Mouse (Mus musculus) telencephalon, adult 2 months (tissue): ENCODE results near the gene Defb45.
A peak's percentile ranks its signal among the peaks of the same experiment; 100 is the strongest.

Experiments used
- DNase-seq: peaks from one replicate; pipeline ENCODE4 v3.0.0-alpha.2; 2011; ENCODE audit warnings: low read depth, low spot score

The Defb45 gene

DNA sequence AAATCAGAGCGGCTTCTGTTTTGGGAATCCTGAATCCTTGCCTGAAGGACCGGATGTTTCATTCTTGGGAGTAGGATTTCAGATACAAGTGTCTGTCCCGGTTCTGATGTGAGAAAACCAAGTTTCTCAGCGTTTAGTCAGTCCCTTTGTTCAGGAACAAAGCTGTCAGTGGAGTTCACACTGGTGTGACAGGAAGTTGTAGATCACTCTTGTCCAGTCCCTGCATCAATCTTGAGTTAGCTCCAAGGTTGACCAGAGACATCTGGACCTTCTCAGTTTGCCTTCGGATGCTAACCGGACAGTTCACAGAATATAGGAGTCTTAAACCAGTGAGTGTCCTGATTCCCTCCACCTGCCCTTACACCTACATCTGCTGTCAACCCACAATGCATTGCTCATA is 8.5 kb upstream of the Defb45 start:
- no peak for DNase-seq

DNA sequence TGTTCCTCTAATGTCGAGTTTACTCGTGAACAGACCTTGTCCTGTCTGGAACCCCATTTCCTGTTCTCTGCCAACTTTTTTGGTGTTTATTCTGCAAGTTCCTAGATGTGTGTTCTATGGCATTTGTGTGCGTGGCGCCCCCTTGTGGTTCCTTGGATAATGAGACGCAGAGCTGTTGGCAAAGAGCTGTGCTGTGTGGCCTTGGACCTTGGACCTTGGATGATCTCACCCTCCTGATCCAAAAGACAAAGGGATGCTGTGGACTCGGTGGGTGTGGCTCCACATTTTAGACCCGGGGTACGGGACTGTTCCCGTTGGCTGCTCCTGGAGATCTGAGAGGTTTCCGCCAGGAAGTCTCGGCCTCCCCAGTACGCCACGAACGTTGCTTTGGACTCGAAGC is 4.9 kb upstream of the Defb45 start, which contains the start of gene Defb36:
Defb36 (plus strand) TSS at position 271 of the 400 bp plus-strand sequence.
- no peak for DNase-seq

DNA sequence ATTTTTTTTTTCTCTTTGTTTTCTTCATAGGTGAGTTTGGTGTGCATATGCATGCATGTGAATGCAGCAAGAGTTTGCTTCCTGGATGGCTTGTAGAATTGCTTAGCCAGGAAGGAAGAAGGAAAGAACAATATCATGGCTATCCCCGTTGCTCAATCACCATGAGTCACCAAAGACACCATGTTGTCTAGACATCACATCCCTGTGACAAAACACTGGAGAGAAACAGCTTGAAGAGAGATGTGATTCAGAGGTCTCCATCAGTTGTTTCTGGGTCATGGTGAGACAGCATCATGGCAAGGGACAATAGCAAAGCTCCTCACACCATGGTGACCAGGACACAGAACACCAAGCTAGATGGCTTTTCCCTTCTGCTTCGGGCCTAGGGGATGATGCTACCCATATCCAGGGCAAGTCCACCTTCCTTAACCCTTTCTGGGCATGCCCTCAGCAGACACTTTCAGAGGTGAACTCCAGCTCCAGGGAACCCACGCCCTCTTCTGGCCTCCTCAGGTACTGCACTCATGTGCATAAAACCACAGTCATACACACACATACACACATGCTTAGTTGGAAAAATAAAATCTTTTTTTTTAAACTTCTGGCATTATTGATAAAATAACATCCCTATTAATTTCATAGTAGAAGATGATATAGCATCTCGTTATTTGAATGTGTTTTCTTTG is 2.2 kb upstream of the Defb45 start:
- DNase-seq, result no peak

DNA sequence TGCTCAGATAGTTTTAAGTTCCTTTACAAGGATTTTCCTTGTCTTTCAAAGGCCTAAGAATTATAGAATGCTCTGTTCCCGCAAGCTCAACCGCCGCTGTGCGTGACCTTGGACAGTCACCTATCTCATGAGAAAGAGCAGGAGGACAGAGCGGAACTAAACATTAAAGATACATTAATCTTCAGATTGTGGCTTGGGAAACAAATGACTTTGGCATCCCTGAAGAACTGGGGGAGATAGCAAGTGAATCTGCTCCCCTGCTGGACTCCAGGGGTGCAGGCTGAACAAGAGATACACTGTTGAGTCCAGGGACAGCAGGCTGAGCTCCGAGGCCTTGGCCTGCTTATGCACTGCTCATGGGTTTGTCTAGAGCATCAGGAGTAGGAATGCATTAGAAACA is 877 bp upstream of the Defb45 start:
- DNase-seq, result no peak

DNA sequence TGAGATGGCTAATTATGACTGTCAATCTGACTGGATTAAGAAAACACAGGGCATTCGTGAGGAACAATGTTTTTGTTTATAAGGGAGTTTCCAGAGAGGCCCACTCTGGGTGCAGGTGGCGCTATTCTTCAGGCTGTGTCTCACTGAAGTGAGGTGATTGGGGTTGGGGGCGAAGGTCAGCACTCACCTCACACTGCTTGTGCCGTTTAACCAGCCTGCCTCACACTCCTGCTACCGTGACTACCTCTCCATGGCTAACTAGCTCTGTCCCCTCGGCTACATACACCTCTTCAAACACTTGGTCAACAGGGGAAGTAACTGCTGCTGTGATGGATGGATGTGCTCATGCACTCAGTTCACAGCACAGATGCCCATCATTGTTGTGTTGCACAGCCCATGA is 10.2 kb downstream of the Defb45 start:
- DNase-seq, result no peak

DNA sequence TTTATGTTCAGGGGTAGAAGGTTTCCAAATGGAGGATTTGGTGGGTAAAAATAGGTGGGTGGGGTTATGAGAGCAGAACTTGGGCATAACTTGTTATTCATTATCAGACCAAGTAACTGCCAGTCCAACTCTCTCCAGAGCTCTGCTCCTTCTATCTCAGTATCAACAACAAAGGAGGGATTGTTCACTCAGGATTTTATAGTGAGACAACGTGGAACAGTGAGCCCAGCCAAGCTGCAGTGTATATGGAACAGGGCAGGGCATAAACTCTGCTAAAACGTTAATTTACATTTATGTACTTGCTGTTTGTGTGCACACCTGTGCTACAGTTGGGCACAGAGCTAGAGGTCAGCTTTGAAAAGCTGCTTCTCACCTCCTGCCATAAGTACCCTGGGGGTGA is 10.7 kb downstream of the Defb45 start:
- DNase-seq, result no peak

DNA sequence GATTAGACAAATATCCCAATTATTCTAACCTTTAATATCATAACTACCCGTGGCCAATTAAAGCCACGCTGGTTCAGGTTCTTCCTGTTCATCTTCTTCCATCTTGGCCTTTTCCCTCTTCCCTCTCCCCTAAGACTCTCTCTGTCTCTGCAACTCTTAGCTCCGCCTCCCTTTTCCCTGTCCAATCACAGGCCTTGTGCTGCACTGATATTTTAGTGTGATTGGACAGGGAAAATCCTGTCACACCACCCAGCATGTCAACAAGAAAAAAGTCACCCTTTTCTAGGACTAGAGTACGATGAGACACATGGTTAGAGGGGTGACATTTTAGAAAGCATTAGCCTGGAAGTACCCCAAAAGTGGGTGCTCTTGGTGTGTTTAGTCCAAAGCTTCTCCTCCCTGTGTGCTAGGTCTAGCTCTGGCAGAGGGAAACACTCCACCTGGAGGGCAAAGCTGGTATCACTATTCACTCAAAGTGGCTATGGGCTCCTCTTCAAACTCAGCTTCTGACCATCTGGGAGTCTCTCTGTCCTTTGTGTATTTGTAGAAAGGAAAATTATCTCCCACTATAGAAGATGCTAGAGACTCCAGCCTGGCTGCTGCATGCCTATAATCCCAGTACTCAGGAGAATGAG is 12.2 kb downstream of the Defb45 start:
- DNase-seq, result no peak

DNA sequence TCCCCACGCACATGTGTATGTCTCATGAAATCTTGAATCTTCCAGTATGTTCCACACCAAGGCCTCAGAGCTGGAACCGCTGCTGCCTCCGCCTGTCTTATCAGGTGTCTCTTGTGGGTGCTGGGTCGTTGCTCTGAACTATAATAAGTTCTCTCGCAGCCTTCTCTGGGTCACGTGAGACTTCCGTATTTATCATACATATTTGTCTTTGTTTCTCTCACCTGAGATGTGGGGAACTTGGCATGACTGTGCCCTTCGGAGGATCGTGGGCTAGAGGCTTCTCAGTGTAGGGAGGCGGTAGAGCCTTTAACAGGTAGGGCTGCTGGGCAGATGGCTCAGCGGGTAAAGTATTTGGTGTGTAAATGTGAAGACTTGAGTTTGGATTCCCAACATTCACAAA is 18.6 kb downstream of the Defb45 start:
- DNase-seq, result no peak

DNA sequence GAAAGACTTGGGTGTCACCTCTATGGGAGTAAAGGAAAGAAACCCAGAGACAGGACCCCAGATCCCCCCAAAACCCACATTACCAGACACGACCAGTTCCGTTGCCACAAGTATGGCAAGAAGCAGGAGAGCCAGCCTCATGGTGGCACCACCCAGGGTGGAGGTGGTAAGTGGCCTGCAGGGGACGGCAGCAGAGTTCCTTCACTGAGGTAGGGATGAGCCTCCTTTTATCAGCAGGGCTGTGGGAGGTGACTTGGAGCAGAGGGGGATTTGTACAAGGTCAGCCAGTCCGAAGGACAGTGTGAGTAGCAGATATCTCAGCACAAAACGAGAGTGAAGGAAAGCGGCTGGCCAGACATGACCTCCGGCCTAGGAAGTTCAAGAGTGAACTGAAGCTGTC is 19.1 kb downstream of the Defb45 start, which contains the start of gene Defb19:
Defb19 (minus strand) TSS at position 206 of the 400 bp plus-strand sequence.
- DNase-seq, result no peak

DNA sequence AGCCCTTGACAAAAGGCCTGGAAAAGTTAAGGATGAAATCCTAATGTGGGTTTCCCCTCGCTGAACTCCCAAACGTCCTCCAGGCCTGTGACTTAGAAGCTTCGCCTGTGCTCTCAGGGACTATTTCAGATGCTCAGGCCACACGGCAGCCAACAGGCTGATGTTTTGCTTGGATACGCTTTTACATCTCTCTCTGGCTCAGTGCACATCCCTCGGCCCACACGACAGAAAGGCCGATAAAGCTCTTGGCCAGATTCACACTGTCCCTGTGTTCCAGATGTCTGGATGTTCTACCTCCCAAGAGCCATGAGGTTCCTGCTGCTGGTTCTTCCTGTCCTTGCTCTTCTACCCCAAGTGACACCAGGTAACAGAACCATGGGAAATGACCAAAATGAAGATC is 25.7 kb downstream of the Defb45 start:
- DNase-seq, result no peak

DNA sequence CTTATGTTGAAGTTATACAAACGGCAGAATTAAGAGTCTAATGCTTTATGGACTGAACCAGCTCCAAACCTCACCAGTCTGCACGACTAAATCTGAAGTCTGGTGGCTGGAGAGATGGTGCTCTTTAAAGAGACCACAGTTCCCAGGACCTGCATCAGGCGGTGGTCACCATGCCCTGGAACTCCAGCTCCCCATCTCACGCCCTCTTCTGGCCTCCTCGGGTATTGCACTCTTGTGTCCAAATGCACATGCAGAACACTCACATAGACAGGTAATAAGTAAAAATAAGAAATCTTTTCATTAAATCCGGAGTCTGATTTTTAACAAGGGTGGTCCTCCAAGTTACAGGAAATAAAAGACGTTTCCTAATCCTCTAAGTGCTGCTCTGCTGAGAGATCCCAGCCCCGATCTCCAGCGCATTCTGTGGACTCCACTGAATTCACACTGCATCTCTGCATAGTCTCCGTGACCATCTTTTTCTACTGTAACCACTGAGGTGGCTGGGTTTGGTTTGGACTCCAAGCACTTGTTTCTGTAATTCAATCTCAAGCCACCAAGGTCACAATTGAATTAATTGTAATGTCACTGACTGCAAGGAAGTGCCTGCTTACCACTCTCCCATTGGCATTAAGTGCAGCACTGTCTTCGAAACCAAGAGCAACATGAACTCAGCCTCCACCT is 26.9 kb downstream of the Defb45 start, which contains the start of gene Defb21:
Defb21 (plus strand) TSS at position 631 of the 681 bp plus-strand sequence.
- no peak for DNase-seq

DNA sequence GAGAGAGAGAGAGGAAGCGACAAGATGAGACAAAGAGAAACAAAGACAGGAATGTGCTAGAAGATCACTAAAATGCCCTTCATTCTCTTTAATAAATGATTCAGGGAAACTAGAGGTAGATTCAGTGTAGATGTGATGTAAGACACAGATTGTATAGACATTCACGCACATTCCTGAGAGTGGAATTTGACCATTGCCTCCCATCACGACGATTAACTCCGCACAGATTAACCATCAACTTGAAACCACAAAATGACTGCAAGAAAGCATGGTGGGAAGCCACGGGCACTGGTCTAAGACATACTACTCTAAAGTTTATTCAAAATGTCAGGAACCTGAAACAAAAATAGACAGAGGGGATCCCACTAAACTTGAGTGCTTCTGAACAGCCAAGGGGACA is 28.9 kb downstream of the Defb45 start:
- DNase-seq, result no peak

DNA sequence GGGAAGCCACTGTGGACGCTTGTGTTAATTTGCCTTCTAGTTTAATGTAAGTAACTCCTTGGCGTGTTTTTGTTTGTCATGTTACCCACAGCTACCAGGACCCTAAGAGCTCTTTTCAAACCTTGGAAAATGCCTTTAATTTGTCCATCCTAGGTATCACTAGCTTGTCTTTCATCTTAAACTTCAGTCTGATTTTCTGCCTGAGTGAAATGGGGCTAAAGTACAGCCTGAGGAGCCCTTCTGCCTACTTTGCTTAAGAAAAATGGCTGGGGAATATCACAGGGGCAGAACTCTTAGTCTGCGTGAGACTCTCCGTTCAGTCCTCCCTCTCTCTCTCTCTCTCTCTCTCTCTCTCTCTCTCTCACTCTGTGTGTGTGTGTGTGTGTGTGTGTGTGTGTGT is 29.3 kb downstream of the Defb45 start:
- no peak for DNase-seq

DNA sequence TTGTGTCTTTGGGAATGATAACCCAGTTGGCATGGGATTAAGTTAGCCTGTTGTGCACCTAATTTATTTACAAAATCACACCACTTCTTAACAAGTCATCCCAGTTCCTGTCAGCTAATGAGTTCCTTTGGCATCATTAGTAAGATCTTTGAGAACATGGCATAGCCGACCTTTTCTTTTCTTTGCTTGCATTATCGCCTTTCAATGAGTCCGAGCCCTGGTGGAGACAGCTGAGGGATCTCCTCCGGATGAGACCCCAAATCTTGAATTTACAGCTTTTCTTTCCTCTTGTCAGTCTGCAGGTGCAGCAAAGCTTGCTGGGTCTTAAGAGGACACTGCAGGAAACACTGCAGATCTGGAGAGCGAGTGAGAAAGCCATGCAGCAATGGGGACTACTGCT is 30.2 kb downstream of the Defb45 start, which contains the start of gene Gm17416:
Gm17416 (plus strand) TSS at position 301 of the 400 bp plus-strand sequence.
- DNase-seq, result no peak

DNA sequence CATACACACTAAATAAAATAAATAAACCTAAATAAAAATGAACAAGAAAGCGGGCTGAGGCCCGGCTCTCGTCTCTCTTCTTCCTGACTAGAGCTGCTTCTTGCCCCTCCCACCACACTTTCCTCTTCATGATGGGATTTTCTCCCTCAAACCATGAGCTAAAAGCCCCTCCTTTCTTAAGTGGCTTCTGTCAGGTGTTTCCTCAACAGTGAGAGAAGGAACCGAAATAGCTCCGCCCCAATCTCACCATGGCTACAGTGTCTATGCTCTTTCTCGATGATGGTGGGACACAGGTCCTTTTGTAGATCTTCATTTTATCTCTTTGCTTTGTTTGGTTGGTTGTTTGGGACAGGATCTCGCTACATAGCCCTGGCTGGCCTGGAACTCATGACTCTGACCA is 42.5 kb downstream of the Defb45 start:
- DNase-seq, result no peak

DNA sequence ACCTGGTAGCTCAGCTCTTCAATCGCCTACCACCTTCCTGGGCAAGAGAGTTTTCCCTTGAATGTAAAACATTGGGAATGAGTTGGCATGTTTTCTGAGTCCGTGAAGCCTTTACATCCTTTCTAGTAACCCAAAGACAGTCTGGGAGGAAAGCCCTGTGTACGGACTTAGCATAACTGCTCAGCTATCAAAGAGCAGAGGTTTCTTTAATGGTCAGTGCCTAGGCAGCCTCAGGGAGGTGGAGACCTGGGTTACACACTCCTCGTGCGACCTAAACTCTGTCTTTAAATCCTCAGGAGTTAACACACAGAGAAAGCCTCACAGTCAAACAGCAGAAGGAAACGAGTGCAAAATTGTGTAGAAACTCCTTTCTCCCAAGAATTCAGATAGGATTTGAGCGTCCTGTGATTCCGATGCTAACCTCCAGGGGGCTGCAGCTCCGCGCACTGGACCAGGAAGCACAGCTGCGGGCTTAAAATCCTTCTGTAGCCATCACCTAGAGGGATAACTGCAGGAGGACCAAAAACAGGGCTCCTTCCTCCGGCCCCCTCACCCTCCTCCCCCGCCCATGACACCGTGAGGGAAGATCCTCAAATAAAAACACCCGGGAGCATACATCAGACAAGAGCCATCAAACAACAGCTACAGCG is 45.3 kb downstream of the Defb45 start:
- DNase-seq, result peak; percentile 27

DNA sequence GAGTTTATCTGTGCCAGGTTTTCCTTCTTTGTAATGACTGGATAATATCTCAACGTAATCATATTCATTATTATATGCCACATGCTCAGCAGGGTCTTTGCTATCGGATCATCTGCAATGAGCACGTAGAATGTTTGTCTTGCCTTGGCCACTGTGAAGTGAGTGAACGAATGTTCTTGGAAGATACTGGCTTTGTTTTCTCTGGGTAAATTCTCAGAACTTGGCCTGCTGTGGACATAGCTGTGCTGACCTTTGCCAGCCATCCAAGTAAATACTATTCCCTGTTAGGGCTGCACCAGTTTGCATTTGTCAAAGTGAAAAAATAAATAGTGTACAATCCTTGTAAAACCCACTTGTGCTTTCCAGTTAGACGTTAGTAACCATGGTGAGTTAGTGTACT is 51.1 kb downstream of the Defb45 start:
- no peak for DNase-seq

DNA sequence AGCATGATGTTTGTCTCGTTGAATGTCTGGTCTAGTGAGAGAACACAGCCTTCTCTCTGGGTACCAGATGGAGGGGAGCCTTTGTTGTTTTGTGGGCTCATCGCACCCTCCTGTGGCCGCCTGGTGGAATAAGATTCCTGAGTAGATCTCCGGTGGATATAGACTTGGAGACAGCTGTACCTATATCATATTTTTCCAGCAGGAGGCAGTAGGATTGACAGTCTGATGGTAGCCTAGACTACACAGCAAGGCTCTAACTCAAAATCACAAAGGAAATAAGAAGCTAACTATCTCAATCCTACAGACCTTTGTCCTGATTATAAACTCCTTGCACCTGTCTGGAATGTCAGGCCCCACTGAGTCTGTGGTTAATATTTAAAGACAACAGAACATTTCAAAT is 54.5 kb downstream of the Defb45 start:
- peak; percentile 46 for DNase-seq

DNA sequence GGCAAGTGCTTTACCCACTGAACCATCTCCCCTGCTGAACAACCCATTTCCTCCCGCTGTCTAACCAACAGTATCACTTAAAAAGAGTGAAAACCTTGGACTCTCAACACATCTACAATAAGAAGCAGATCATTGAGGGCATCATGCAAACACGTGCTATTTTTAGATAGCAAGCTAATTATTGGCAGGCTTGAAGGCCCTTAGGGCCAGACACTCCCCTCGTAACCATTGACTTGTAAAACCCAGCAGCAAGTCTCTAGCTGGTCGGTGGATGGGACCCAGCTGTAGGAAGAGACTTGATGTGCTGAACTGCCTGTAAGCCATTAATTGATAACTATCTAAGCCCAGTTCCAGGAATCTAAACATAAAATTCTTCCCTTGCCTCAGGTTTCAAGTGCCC is 55.7 kb downstream of the Defb45 start:
- no peak for DNase-seq
